Mouse (Mus musculus) forebrain, embryonic 16.5 days (tissue): Measurements from ENCODE around the gene Rpl3l. TPM values are rescaled to one million over a fixed set of nuclear protein-coding genes. Genes with fewer than 3 reads are reported as not detected.
A peak's percentile ranks its signal among the peaks of the same experiment; 100 is the strongest.

Experiments used
- ATAC-seq: fragments of 200-750 bp; cut with Nextera tagmentation; 2 replicates; pipeline ENCODE4 v1.8.0; 2017; ENCODE audit warnings: mild to moderate bottlenecking, moderate library complexity
- H3K27ac ChIP-seq: fragments of 300-500 bp; sonication (generic); 2 replicates; pipeline ENCODE4 v1.5.1; 2014; ENCODE audit warnings: low read length, control low read depth
- H3K27me3 ChIP-seq: fragments of 300-500 bp; sonication (generic); replicated peaks from 2 replicates; pipeline ENCODE4 v1.6.1; 2014; ENCODE audit warnings: low read length; ENCODE audit not compliant: control insufficient read depth, insufficient read depth
- H3K36me3 ChIP-seq: fragments of 300-500 bp; sonication (generic); 2 replicates; pipeline ENCODE4 v1.6.1; 2014; ENCODE audit not compliant: control insufficient read depth, insufficient read depth
- H3K4me1 ChIP-seq: fragments of 300-500 bp; sonication (generic); replicated peaks from 2 replicates; pipeline ENCODE4 v1.6.1; 2014; ENCODE audit warnings: low read length; ENCODE audit not compliant: control insufficient read depth, insufficient read depth
- H3K4me2 ChIP-seq: fragments of 300-500 bp; sonication (generic); 2 replicates; pipeline ENCODE4 v1.6.1; 2014; ENCODE audit warnings: mild to moderate bottlenecking, low read length, control low read depth
- H3K4me3 ChIP-seq: fragments of 300-500 bp; sonication (generic); replicated peaks from 2 replicates; pipeline ENCODE4 v1.5.1; 2014; ENCODE audit warnings: mild to moderate bottlenecking, low read length, control low read depth
- H3K9ac ChIP-seq: fragments of 300-500 bp; sonication (generic); replicated peaks from 2 replicates; pipeline ENCODE4 v1.6.1; 2014; ENCODE audit warnings: low read depth, low read length, control low read depth
- H3K9me3 ChIP-seq: fragments of 300-500 bp; sonication (generic); 2 replicates; pipeline ENCODE4 v1.6.1; 2016; ENCODE audit warnings: low read length; ENCODE audit not compliant: control insufficient read depth
- WGBS: fragments of 180-500 bp; shearing (Covaris S2); extraction: QIAGEN DNeasy Blood & Tissue Kit; methylation state at CpG from one replicate; pipeline ENCODE4 v1.1.7; 2014; 5-methylcytosine and 5-hydroxymethylcytosine counted together
- polyA plus RNA-seq: library from polyadenylated mRNA; unstranded; fragments of >200 nt; fragmentation: Nextera tagmentation; extraction: Ambion mirVana; gene quantifications from 2 replicates; pipeline ENCODE4 v1.2.1, GENCODE M21; 2015

Rpl3l gene
- polyA plus RNA-seq, 1 experiment from 2014 or later = not detected

GRCm38 (mm10) chr17:24697985-24698384, 29.6 kb upstream of the Rpl3l start:
- no peaks in the 10 kb centered on the region for H3K9me3 ChIP-seq
- H3K4me3 ChIP-seq = no peak overlapping the region
- ATAC-seq = no peak
- WGBS = 12% methylated on average over 5 of the region's 5 CpGs
- H3K4me2 ChIP-seq = no peak overlapping the region
- no peak overlapping the region for H3K27ac ChIP-seq
- H3K9ac ChIP-seq = no peak overlapping the region
- H3K36me3 ChIP-seq = peaks cover 17% of the 10 kb centered on the region
- peaks cover 15% of the 10 kb centered on the region for H3K4me1 ChIP-seq
- no peaks in the 10 kb centered on the region for H3K27me3 ChIP-seq

GRCm38 (mm10) chr17:24698715-24699114, 28.9 kb upstream of the Rpl3l start:
- H3K4me2 ChIP-seq = no peak overlapping the region
- no peak overlapping the region for H3K4me3 ChIP-seq
- H3K4me1 ChIP-seq = peaks cover 15% of the 10 kb centered on the region
- H3K27ac ChIP-seq = no peak overlapping the region
- H3K9me3 ChIP-seq = no peaks in the 10 kb centered on the region
- H3K9ac ChIP-seq = no peak overlapping the region
- no peak for ATAC-seq
- no peaks in the 10 kb centered on the region for H3K27me3 ChIP-seq
- H3K36me3 ChIP-seq = peaks cover 17% of the 10 kb centered on the region
- 74% methylated on average over 9 of the region's 9 CpGs for WGBS

- H3K9ac ChIP-seq = no peak overlapping the region
- 85% methylated on average over 2 of the region's 2 CpGs for WGBS
- H3K27me3 ChIP-seq = no peaks in the 10 kb centered on the region
- H3K27ac ChIP-seq = no peak overlapping the region
- H3K4me3 ChIP-seq = no peak overlapping the region
- peaks cover 23% of the 10 kb centered on the region for H3K36me3 ChIP-seq
- ATAC-seq = no peak
- H3K4me1 ChIP-seq = peaks cover 15% of the 10 kb centered on the region
- no peaks in the 10 kb centered on the region for H3K9me3 ChIP-seq
- H3K4me2 ChIP-seq = no peak overlapping the region
These were observed 28.1 kb upstream of the Rpl3l start for GRCm38 (mm10) chr17:24699473-24699872.

GRCm38 (mm10) chr17:24701251-24701650, 26.4 kb upstream of the Rpl3l start:
- Histone ChIP-seq H3K4me2 (no peak overlapping the region), H3K9ac (no peak overlapping the region), H3K27ac (no peak overlapping the region), H3K27me3 (no peaks in the 10 kb centered on the region), H3K4me1 (peaks cover 10% of the 10 kb centered on the region), H3K4me3 (no peak overlapping the region), H3K36me3 (peaks cover 24% of the 10 kb centered on the region), H3K9me3 (no peaks in the 10 kb centered on the region)
- ATAC-seq = no peak
- 93% methylated on average over 9 of the region's 9 CpGs for WGBS

- 96% methylated on average over 3 of the region's 3 CpGs for WGBS
- Histone ChIP-seq H3K27ac (no peak overlapping the region), H3K27me3 (no peaks in the 10 kb centered on the region), H3K9ac (no peak overlapping the region), H3K4me2 (no peak overlapping the region), H3K4me1 (peaks cover 16% of the 10 kb centered on the region), H3K4me3 (no peak overlapping the region), H3K36me3 (peaks cover 23% of the 10 kb centered on the region), H3K9me3 (no peaks in the 10 kb centered on the region)
- ATAC-seq = no peak
These were observed 21.8 kb upstream of the Rpl3l start for GRCm38 (mm10) chr17:24705821-24706220.

GRCm38 (mm10) chr17:24706982-24707800, 20.4 kb upstream of the Rpl3l start, which contains the start of gene Tbl3:
TSS of gene Tbl3 (minus strand) at chr17:24707660.
- H3K4me1 ChIP-seq = peaks cover 16% of the 10 kb centered on the region
- peak within 1 kb of the TSS; percentile 82 for H3K27ac ChIP-seq
- peak within 1 kb of the TSS; percentile 92 for H3K4me2 ChIP-seq
- ATAC-seq = peak; percentile 95
- peak within 1 kb of the TSS; percentile 93 for H3K4me3 ChIP-seq
- H3K9ac ChIP-seq = peak within 1 kb of the TSS; percentile 78
- H3K9me3 ChIP-seq = no peaks in the 10 kb centered on the region
- H3K27me3 ChIP-seq = no peaks in the 10 kb centered on the region
- H3K36me3 ChIP-seq = peaks cover 9% of the 10 kb centered on the region
- WGBS = 3% methylated on average over 32 of the region's 32 CpGs

GRCm38 (mm10) chr17:24707801-24708425, 19.7 kb upstream of the Rpl3l start:
- Histone ChIP-seq H3K36me3 (peaks cover 8% of the 10 kb centered on the region), H3K4me3 (peak overlapping the region; percentile 93), H3K9me3 (no peaks in the 10 kb centered on the region), H3K27me3 (no peaks in the 10 kb centered on the region), H3K4me1 (peaks cover 16% of the 10 kb centered on the region), H3K9ac (peak overlapping the region; percentile 78), H3K27ac (peak overlapping the region; percentile 82), H3K4me2 (peak overlapping the region; percentile 92)
- WGBS = 6% methylated on average over 24 of the region's 24 CpGs
- ATAC-seq = peak; percentile 53

- Histone ChIP-seq H3K4me2 (no peak overlapping the region), H3K9ac (no peak overlapping the region), H3K4me1 (peaks cover 16% of the 10 kb centered on the region), H3K27me3 (no peaks in the 10 kb centered on the region), H3K4me3 (no peak overlapping the region), H3K9me3 (no peaks in the 10 kb centered on the region), H3K36me3 (peaks cover 8% of the 10 kb centered on the region), H3K27ac (no peak overlapping the region)
- WGBS = 26% methylated on average over 2 of the region's 2 CpGs
- ATAC-seq = no peak
These were observed 19.0 kb upstream of the Rpl3l start for GRCm38 (mm10) chr17:24708646-24709045.

GRCm38 (mm10) chr17:24715556-24715955, 12.1 kb upstream of the Rpl3l start:
- H3K27ac ChIP-seq = no peak overlapping the region
- H3K4me3 ChIP-seq = no peak overlapping the region
- 42% methylated on average over 6 of the region's 6 CpGs for WGBS
- H3K9ac ChIP-seq = no peak overlapping the region
- H3K27me3 ChIP-seq = no peaks in the 10 kb centered on the region
- no peak for ATAC-seq
- no peaks in the 10 kb centered on the region for H3K9me3 ChIP-seq
- no peaks in the 10 kb centered on the region for H3K36me3 ChIP-seq
- peaks cover 5% of the 10 kb centered on the region for H3K4me1 ChIP-seq
- H3K4me2 ChIP-seq = no peak overlapping the region
